Mouse (Mus musculus): ENCODE data around the gene Fam102b. TPM values are rescaled to one million over a fixed set of nuclear protein-coding genes. Genes with fewer than 3 reads are reported as not detected.

The Fam102b gene
- polyA plus RNA-seq (2015; fragmentation: Nextera tagmentation; extraction: Ambion mirVana) = 12.1 and 12.3 TPM in 2 replicates

- Histone ChIP-seq H3K9ac (peak within 1 kb of the TSS; percentile 79), H3K27ac (peak within 1 kb of the TSS; percentile 94), H3K9me3 (no peaks in the 10 kb centered on the region), H3K27me3 (no peaks in the 10 kb centered on the region), H3K4me2 (peak within 1 kb of the TSS; percentile 73), H3K36me3 (no peaks in the 10 kb centered on the region), H3K4me1 (peaks cover 44% of the 10 kb centered on the region), H3K4me3 (peak within 1 kb of the TSS; percentile 75)
- ATAC-seq (ENCODE audit: insufficient number of reproducible peaks, low FRiP score, low TSS enrichment, low read depth) = peak; percentile 66
- WGBS = 0% methylated on average over 46 of the region's 54 CpGs
Measured at GRCm38 (mm10) chr3:109027515-109027987, at the start of gene Fam102b. Gene Fam102b, minus strand, starts transcription at chr3:109027607.

DNA sequence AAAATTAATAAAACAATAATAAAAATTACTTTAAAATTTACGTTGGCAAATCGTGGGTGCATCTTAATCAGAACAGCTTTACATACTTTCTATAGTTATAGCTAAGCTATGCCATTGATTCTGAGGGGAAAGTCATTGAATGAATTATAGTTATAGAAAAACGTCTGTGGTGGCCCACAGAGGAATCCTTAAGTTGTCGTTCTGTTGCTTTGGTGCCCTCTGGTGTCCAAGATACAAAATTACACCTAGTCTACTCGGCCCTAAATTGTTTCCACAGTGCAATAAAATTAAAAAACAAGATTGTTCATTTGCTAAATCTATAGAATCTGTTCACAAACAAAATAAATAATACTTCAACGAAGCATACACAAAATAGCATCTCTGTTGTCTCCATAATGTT is 35.6 kb upstream of the Fam102b start:
- no peaks in the 10 kb centered on the region for H3K36me3 ChIP-seq
- H3K4me1 ChIP-seq = 0 out of 2 replicates have a peak, but pooled peaks cover 4% of the 10 kb centered on the region
- no peaks in the 10 kb centered on the region for H3K9me3 ChIP-seq
- H3K27ac ChIP-seq = no peak overlapping the region
- WGBS = 1% methylated on average over 6 of the region's 6 CpGs
- no peak for ATAC-seq (ENCODE audit: insufficient number of reproducible peaks, low FRiP score, low TSS enrichment, low read depth)
- H3K9ac ChIP-seq = no peak overlapping the region
- no peak overlapping the region for H3K4me3 ChIP-seq
- no peak overlapping the region for H3K4me2 ChIP-seq
- no peaks in the 10 kb centered on the region for H3K27me3 ChIP-seq

DNA sequence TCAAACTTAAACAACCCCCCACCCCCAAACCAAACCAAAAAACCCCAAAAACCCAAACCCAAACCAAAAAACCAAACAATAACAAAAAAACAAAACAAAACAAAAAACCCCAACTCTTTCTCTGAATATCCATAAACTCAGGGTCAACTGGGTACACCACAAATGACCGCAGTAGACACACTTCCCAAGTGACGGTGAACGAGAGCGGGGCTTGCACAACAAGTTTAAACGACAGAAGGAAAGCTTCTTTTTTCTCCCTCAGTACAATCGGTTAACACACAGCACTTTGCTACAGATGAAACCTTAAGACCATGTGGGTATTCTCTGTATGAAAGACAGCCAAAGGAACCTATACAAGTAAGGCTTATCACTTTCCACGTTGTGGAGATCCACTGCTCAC is 35.0 kb upstream of the Fam102b start:
- Histone ChIP-seq H3K9me3 (no peaks in the 10 kb centered on the region), H3K27me3 (no peaks in the 10 kb centered on the region), H3K4me2 (no peak overlapping the region), H3K4me3 (no peak overlapping the region), H3K36me3 (no peaks in the 10 kb centered on the region), H3K4me1 (0 out of 2 replicates have a peak, but pooled peaks cover 4% of the 10 kb centered on the region), H3K9ac (no peak overlapping the region), H3K27ac (no peak overlapping the region)
- no peak for ATAC-seq (ENCODE audit: insufficient number of reproducible peaks, low FRiP score, low TSS enrichment, low read depth)
- 67% methylated on average over 7 of the region's 7 CpGs for WGBS

DNA sequence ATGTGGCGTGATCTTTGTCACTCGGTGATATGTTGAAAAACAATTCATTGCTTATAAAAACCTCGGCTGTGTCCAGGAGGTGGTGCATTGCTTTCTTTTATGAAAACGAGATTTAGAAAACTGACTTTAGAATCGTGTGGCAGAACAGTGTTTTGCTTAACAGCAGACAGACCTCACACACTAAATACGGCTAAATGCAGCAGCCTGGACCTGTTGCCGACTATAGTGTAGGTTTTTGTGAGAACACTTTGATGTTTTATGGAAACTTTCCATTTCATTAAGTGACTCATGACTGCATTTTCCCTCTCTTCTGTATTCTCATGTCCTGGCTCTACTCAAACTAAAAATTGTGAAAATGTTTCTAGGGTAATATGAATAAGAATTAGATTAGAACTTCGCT is 32.5 kb upstream of the Fam102b start:
- no peaks in the 10 kb centered on the region for H3K27me3 ChIP-seq
- H3K9me3 ChIP-seq = no peaks in the 10 kb centered on the region
- no peak overlapping the region for H3K9ac ChIP-seq
- H3K4me2 ChIP-seq = no peak overlapping the region
- H3K4me3 ChIP-seq = no peak overlapping the region
- 31% methylated on average over 8 of the region's 8 CpGs for WGBS
- ATAC-seq (ENCODE audit: insufficient number of reproducible peaks, low FRiP score, low TSS enrichment, low read depth) = no peak
- H3K27ac ChIP-seq = no peak overlapping the region
- H3K4me1 ChIP-seq = 0 out of 2 replicates have a peak, but pooled peaks cover 4% of the 10 kb centered on the region
- H3K36me3 ChIP-seq = no peaks in the 10 kb centered on the region

GRCm38 (mm10) chr3:109051946-109052331 is 24.5 kb upstream of the Fam102b start:
- no peak for ATAC-seq (ENCODE audit: insufficient number of reproducible peaks, low FRiP score, low TSS enrichment, low read depth)
- no peaks in the 10 kb centered on the region for H3K9me3 ChIP-seq
- 72% methylated on average over 6 of the region's 6 CpGs for WGBS

DNA sequence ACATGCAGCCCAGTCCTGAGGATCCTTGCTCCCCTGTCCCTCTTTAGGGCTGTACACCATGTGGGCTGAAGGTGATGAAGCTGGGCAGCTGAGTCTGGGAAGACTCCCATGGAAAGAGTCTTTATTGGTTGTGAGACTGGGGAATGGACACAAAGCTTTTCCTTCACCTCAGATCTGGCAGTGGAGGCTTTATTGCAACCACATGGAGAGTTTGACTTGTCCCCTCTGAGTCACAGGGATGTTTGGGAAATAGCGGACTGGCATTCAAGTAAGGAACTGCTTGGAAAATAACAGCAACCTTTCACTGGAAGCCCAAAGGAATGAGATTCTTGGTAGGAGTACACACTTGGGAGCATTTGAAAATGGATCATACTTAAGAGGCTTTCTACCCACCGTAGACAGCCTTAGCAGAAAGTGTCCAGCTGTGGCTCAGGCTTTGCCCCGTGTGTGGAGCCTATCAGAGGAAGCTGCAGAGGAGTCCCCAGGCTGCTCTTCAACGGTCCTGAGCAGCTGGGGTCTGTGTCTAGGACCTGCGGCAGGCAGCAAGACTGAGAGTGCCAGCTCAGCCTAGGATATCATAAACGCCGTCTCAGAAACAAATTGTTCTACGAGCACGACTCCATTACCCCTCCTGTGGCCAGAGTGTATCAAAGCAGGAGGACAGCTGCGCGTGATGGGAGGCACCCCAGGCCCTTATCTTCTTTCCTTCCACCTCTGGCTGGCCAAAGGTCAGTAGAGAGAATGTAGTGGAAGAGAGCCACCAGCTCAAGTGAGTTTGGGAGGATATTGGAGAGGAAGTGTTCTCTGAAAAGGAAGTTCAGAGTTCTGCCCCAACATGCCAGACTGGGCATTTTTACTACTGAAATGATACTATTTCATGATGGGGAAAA is 23.9 kb upstream of the Fam102b start:
- Histone ChIP-seq H3K36me3 (no peaks in the 10 kb centered on the region), H3K4me2 (no peak overlapping the region), H3K9me3 (no peaks in the 10 kb centered on the region), H3K4me1 (peaks cover 17% of the 10 kb centered on the region), H3K9ac (no peak overlapping the region), H3K27ac (no peak overlapping the region), H3K27me3 (no peaks in the 10 kb centered on the region), H3K4me3 (no peak overlapping the region)
- no peak for ATAC-seq (ENCODE audit: insufficient number of reproducible peaks, low FRiP score, low TSS enrichment, low read depth)
- 30% methylated on average over 11 of the region's 11 CpGs for WGBS

More at GRCm38 (mm10) chr3:109051946-109052331, 24.5 kb upstream of the Fam102b start:
- no peaks in the 10 kb centered on the region for H3K27me3 ChIP-seq
- H3K9ac ChIP-seq = no peak overlapping the region
- H3K36me3 ChIP-seq = no peaks in the 10 kb centered on the region
- H3K4me1 ChIP-seq = peaks cover 17% of the 10 kb centered on the region
- H3K4me2 ChIP-seq = no peak overlapping the region
- no peak overlapping the region for H3K4me3 ChIP-seq
- no peak overlapping the region for H3K27ac ChIP-seq

DNA sequence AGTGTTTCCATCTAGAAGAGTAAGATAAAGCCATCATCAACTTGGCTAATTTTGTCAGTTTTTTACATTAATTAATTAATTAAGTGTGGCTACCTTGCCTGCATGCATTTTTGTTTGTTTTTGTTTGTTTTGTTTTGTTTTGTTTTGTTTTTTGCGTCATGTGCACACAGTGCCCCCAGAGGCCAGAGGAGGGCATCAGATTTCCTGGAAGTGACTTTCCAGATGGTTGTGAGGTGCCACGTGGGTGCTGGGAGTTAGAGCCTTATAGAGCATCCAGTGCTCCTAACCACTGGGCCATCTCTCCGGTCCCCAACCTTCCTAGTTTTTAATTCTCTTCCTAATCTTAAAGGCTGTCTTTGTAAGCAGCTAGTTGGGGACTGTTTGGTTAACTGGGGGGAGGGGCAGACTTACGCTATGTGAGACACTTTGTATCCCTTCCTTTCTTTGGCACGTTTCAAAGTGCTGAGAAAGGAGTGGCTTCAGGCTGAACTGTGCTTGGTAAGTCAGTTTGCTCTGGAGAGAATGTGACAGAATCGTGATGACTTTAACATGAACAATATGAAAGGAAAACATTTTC is 20.4 kb upstream of the Fam102b start:
- no peak for ATAC-seq (ENCODE audit: insufficient number of reproducible peaks, low FRiP score, low TSS enrichment, low read depth)

GRCm38 (mm10) chr3:109046428-109046827 is 19.0 kb upstream of the Fam102b start:
- 88% methylated on average over 3 of the region's 3 CpGs for WGBS
- no peaks in the 10 kb centered on the region for H3K36me3 ChIP-seq
- H3K4me3 ChIP-seq = no peak overlapping the region
- H3K9me3 ChIP-seq = no peaks in the 10 kb centered on the region
- H3K4me2 ChIP-seq = no peak overlapping the region
- H3K9ac ChIP-seq = no peak overlapping the region
- no peaks in the 10 kb centered on the region for H3K27me3 ChIP-seq
- H3K4me1 ChIP-seq = peaks cover 15% of the 10 kb centered on the region
- ATAC-seq (ENCODE audit: insufficient number of reproducible peaks, low FRiP score, low TSS enrichment, low read depth) = no peak
- no peak overlapping the region for H3K27ac ChIP-seq

More for the DNA sequence above, 20.4 kb upstream of the Fam102b start:
- no peaks in the 10 kb centered on the region for H3K36me3 ChIP-seq
- no peak overlapping the region for H3K4me2 ChIP-seq
- 40% methylated on average over 6 of the region's 6 CpGs for WGBS
- no peak overlapping the region for H3K9ac ChIP-seq
- H3K4me1 ChIP-seq = peaks cover 17% of the 10 kb centered on the region
- no peaks in the 10 kb centered on the region for H3K9me3 ChIP-seq
- H3K27me3 ChIP-seq = no peaks in the 10 kb centered on the region
- H3K27ac ChIP-seq = no peak overlapping the region
- no peak overlapping the region for H3K4me3 ChIP-seq

GRCm38 (mm10) chr3:109043395-109043794 is 16.0 kb upstream of the Fam102b start:
- Histone ChIP-seq H3K27ac (no peak overlapping the region), H3K9ac (no peak overlapping the region), H3K27me3 (no peaks in the 10 kb centered on the region), H3K4me3 (no peak overlapping the region), H3K9me3 (no peaks in the 10 kb centered on the region), H3K4me1 (peaks cover 4% of the 10 kb centered on the region; the same call in 1 of the 2 replicates), H3K4me2 (no peak overlapping the region), H3K36me3 (no peaks in the 10 kb centered on the region)
- WGBS = 64% methylated on average over 7 of the region's 7 CpGs
- no peak for ATAC-seq (ENCODE audit: insufficient number of reproducible peaks, low FRiP score, low TSS enrichment, low read depth)

GRCm38 (mm10) chr3:109040908-109041307 is 13.5 kb upstream of the Fam102b start:
- no peaks in the 10 kb centered on the region for H3K4me1 ChIP-seq
- ATAC-seq (ENCODE audit: insufficient number of reproducible peaks, low FRiP score, low TSS enrichment, low read depth) = no peak
- WGBS = 84% methylated on average over 4 of the region's 4 CpGs

GRCm38 (mm10) chr3:109034411-109034810 is 7.0 kb upstream of the Fam102b start:
- Histone ChIP-seq H3K9ac (no peak overlapping the region), H3K4me1 (peaks cover 21% of the 10 kb centered on the region), H3K4me2 (no peak overlapping the region), H3K27ac (no peak overlapping the region), H3K4me3 (no peak overlapping the region), H3K27me3 (no peaks in the 10 kb centered on the region), H3K36me3 (no peaks in the 10 kb centered on the region), H3K9me3 (no peaks in the 10 kb centered on the region)
- WGBS = 56% methylated on average over 1 of the region's 1 CpGs
- ATAC-seq (ENCODE audit: insufficient number of reproducible peaks, low FRiP score, low TSS enrichment, low read depth) = no peak

More at GRCm38 (mm10) chr3:109040908-109041307, 13.5 kb upstream of the Fam102b start:
- H3K36me3 ChIP-seq = no peaks in the 10 kb centered on the region
- H3K27me3 ChIP-seq = no peaks in the 10 kb centered on the region
- H3K27ac ChIP-seq = no peak overlapping the region
- H3K4me3 ChIP-seq = no peak overlapping the region
- no peak overlapping the region for H3K9ac ChIP-seq
- H3K9me3 ChIP-seq = no peaks in the 10 kb centered on the region
- H3K4me2 ChIP-seq = no peak overlapping the region

DNA sequence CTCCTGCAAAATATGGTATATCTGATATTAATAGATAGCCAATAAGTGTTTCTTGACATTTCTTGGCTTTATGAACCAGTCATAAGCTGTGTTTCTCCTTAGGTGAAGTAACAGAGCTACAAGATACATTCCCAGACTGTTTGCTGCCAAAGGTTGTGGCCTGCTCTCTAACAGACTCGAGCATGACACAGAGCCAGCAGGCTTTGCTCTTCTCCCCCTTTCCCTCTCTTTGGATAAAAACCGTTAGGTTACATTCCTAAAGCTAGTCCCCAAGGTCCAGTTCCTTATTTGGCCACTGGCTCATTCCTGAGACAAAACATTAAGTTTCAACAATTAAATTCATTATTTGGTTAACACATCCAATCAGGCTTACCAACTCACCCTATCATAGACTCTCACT is 4.9 kb upstream of the Fam102b start:
- Histone ChIP-seq H3K4me3 (no peak overlapping the region), H3K27me3 (no peaks in the 10 kb centered on the region), H3K27ac (no peak overlapping the region), H3K9ac (no peak overlapping the region), H3K9me3 (no peaks in the 10 kb centered on the region), H3K4me1 (peaks cover 26% of the 10 kb centered on the region), H3K36me3 (no peaks in the 10 kb centered on the region), H3K4me2 (no peak overlapping the region)
- 30% methylated on average over 2 of the region's 2 CpGs for WGBS
- no peak for ATAC-seq (ENCODE audit: insufficient number of reproducible peaks, low FRiP score, low TSS enrichment, low read depth)
